Mouse (Mus musculus) right cerebral cortex, adult 2 months (tissue): ENCODE measurements at regions not wholly inside any gene's neighbourhood (a gene's known extent, or its start where the extent isn't known, plus 50 kb on each side); places are given as distances from the start of the nearest gene placed in this dataset.

Experiments
- DNase-seq, 2 experiments: peaks; one replicate each; pipeline ENCODE4 v3.0.0; 2021 to 2022; ENCODE audit warnings: low spot score in 2 of 2

- DNase-seq = no peak
Measured at GRCm38 (mm10) chr15:70982719-70983118, 2851.6 kb upstream of the Gm6569 start.

DNA sequence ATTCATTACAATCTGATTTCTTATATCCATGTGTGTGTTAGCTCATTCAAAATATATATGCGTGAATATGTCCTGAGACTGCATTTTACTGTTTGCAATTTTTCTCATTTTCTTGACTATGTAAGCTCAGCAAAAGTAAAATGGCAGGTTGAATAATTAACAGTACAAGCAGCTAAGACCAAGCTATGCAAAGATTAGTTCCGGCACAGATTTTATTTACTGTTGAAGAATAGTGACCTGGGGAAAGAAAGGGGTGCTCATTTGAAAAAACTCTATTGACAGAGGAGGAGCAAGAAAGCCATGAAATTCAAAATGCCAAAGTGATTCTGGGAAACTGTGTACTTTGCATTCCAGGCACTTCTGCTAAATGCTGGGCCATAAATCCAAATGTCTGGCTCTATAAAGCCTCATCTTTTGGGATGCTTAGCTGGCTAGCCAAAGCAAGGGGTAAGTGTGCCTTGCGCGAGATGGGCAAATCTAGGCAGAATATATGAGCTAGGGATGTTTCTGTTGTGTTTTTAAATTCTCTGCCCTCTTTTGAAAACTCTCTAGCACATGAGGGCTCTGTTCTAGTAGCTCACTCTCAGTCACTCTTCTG, 2846.3 kb upstream of the Gm6569 start:
- DNase-seq = no peak

- DNase-seq = no peak
Measured at GRCm38 (mm10) chr15:70993397-70993796, 2841.0 kb upstream of the Gm6569 start.

GRCm38 (mm10) chr15:71010362-71010761, 2824.0 kb upstream of the Gm6569 start:
- no peak for DNase-seq

GRCm38 (mm10) chr15:71010773-71011172, 2823.6 kb upstream of the Gm6569 start:
- no peak for DNase-seq

DNA sequence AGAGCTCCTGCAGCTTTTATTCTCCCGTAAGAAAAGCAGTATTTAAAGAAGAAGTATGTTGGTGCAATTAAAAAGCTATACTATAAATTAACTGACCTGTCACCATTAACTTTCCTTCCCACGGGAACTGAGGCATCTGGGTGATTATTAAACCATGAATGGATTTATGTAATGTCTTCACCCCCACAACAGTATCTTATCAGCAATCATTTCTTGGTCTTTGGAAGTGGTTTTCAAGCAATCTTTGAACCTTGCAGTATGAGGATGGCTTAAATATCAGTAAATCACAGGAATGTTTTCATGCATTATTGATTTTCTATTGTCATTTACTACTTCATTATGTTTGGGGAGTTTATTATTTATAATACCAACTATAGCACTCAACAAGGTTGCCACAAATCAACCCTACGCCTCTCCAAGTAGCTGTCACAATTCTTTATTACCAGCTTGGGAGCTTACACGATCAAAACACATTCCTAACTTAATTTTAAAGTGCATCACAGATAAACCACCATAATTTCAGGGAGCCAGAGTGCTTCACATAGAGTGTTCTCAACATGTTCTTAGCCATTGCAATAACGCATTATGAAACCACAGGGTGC, 2780.0 kb upstream of the Gm6569 start:
- DNase-seq = no peak

GRCm38 (mm10) chr15:71086367-71086997, 2747.9 kb upstream of the Gm6569 start:
- no peak for DNase-seq

DNA sequence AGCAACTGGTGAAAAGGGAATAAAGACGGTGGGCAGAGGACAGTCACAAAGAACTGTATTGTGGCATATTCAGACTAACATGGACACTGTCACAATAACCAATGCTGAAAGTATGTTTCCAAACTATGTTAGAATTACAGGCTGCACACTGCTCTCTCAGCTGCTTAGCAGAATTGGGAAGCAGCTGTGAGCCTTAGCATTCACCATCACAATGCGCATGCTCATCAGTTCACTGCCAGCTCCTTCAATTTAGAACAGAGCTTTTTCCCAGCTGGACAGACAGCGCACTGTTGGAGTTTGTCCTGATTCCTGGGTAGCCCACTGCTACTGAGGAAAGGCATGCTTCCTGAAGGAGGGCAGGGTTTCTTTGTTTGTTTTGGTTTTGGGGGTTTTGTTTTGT, 2735.2 kb upstream of the Gm6569 start:
- peak in 1 of 2 experiments; percentile 12 for DNase-seq

GRCm38 (mm10) chr15:71129802-71130201, 2704.6 kb upstream of the Gm6569 start:
- no peak for DNase-seq

- no peak for DNase-seq
Measured at GRCm38 (mm10) chr15:71157680-71158079, 2676.7 kb upstream of the Gm6569 start.

GRCm38 (mm10) chr15:71162097-71162496, 2672.3 kb upstream of the Gm6569 start:
- no peak for DNase-seq

GRCm38 (mm10) chr15:71195011-71195739, 2639.2 kb upstream of the Gm6569 start:
- peak; percentile 53 to 59 for DNase-seq

DNA sequence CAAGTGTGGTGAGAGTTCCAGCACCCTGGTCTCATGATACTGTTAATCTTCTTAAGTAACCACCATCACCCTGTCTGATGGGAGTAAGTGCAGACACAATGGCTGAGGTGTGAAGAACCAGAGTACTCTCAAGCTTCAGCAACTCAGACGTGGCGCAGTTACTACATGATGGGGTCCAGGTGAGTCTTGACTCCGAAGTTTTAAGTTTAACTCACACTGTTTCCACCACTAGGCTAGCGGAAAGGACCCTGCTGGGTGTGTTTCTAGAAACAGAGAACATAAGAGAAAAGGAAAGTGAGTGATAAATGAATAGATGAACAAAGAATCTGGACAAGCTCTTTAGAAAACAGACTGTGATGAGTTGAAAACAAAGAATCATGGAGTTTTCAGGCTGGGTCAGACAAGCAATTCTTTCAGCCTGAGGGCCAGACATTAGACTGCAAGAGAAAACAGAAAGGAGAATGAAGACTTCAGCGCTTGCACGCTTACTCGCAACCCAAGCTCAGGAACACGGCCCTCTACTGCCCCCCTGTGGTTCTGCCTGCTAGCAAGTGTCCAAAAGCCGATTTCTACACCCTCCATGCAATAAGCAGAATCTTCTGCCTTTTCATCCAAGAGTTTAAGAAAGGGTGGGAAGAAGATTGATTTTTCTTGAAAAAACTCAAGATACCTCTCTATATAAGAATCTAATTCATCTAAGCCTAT, 2593.6 kb upstream of the Gm6569 start:
- peak; percentile 93 to 94 for DNase-seq

DNA sequence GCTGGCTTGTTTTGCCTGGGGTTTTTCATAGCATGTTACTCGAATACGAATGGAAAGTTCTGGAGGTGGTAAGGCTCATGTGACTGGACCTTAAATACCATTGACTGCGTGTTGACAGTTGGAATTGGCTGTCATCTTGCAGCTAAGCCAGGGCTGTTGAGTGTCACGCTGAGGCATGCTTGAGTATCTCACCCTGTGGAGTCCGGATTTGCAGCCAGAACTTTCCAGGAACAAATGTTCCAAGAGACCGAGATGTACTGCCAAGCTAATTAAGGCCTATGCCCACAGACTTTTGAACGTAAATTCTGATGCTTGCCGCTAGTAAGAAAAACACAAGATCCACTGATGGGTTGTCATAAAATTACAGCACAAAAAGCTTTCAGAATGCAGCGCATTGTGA, 2590.8 kb upstream of the Gm6569 start:
- DNase-seq = peak; percentile 20 to 49

DNA sequence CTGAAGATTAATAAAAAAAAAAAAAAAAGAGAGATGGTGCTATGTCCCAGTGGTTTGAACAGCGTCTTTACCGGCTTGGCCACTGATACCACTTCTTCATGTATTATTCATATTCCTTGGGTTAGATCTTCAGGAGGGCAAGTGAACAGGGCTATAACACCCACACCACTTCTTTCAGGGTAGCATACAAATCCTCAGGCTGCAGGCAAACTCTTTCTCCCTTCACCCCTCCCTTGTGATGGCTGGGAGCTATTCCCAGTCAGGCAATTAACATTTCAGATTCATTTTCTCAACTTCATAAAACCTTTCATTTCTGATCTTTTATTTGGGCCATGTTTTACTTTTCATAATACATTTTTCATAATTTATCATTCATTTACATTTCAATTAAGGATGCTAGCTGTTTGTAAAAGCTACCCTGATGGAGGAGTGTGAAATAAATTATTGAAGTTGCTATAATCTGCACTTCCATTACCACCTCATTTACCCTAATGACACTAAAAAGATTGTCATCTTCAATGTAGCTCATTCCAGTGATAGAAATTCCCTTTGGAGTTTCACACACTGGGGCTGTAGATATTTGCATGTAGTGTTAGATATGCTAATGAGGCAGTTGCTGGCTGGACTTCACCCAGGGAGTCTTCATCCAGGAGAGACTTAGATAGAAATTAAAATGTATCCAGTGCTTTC, 2558.3 kb upstream of the Gm6569 start:
- DNase-seq = no peak

DNA sequence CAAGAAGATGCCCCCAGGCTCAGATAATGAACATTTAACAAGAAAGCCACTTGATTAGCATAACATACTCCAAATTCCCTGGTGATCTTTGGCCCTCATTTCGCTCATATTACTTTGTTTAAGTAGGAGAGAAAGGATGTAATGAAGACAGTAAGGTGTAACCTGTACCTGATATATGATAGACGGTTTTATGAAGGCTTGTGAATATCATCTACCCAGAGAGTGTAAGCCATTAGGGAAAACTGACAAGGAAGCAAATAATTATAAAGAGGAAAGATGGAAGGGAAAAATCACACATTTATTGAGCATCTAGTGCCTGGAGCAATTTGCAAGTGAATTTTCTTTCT, 2557.8 kb upstream of the Gm6569 start:
- DNase-seq = no peak

DNA sequence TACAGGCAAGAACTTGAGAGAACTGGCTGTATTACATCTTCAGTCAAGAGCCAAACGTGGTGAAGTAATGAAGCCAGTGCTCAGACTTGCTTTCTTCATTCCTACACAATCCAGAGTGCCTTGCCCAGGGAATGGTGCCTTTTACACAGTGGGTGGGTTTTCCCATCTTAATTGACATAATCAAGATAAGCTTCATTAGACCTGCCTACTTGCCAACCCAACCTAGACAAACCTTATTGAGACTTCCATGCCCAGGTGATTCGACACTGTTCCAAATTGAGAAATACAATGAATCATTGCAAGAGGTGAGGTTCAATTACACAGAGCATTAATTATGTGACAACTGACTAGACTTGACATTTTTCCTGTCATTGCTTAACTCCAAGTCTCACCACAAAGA, 2557.0 kb upstream of the Gm6569 start:
- DNase-seq = no peak

- DNase-seq = peak; percentile 3 to 10
Measured at GRCm38 (mm10) chr15:71283775-71284174, 2550.6 kb upstream of the Gm6569 start.

DNA sequence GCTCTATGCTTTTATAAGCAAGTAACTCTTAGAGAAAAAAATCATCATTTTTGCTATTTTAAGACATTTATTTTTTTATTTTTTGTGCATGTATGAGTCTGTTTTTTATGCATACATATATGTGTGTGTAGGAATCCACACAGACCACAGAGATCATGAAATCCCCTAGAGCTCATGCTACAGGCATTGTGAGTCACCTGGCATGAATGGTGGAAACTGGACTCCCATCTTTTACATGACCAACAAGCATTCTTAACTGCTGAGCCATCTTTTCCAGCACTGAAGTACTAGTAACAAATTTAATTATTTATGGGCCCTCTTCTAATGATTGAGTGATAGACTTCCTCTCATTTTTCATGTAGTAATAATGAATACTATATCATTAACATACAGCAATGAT, 2531.8 kb upstream of the Gm6569 start:
- no peak for DNase-seq

DNA sequence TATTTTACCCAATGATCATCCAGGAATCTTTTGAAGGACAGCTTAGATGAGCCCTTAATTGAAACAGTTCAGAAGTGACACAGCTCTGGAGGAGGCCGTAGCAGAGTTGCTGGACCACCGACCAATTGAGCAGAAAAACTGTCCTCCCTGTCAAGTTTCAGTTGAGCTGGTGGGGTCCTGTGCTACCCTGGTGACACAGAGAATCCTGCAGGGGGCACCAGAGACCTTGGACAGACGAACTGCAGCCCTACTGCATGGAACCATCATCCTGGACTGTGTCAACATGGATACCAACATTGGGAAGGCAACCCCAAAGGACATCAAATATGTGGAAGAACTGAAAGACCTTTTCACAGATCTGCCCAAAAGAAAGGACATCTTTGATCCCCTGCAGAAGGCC, 2524.1 kb upstream of the Gm6569 start:
- DNase-seq = no peak

GRCm38 (mm10) chr15:71326596-71326995, 2507.8 kb upstream of the Gm6569 start:
- DNase-seq = no peak
